Mouse (Mus musculus) Patski (cell line): ENCODE measurements at regions not wholly inside any gene's neighbourhood (a gene's known extent, or its start where the extent isn't known, plus 50 kb on each side); places are given as distances from the start of the nearest gene placed in this dataset.

ENCODE experiments used
- ATAC-seq: fragments of 100-300 bp; one replicate; pipeline ENCODE4 v1.8.0; 2021
- CTCF ChIA-PET: fragments of 350-600 bp; sonication (Branson Sonifier 250); formaldehyde crosslinking; loops from one replicate; lab custom pipeline; 2022; ENCODE audit warnings: inconsistent platforms; lab: Charles Lee
- POLR2A ChIA-PET: fragments of 350-600 bp; sonication (Branson Sonifier 250); formaldehyde crosslinking; loops from one replicate; lab custom pipeline; 2022; ENCODE audit warnings: antibody characterized with exemption, inconsistent platforms; lab: Charles Lee
- DNase-seq: peaks from one replicate; pipeline ENCODE4 v3.0.0-alpha.2; 2011; ENCODE audit warnings: low read depth, low spot score
- H3K27me3 ChIP-seq: fragments of 371-371 bp; one replicate; pipeline ENCODE4 v1.5.1; 2021
- CTCF ChIP-seq: fragments of 100-300 bp; IDR thresholded peaks from one replicate; pipeline ENCODE4 v1.5.1; 2021
- in situ Hi-C: fragments of 300-500 bp; cut with MboI; formaldehyde crosslinking; loops from 3 replicates; pipeline ENCODE4 v1.11.1; 2018; ENCODE audit warnings: low pct_unique_long_range_greater_than_20kb, mixed read lengths

- CTCF ChIA-PET, result no interaction called here
- POLR2A ChIA-PET, result no interaction called here
- in situ Hi-C loops, result loop anchor here (5.0 to 10.0 kb wide), 2 partner anchors 79 to 442 kb away; no protein-coding TSS in a partner anchor
- no peaks in the 10 kb centered on the region for H3K27me3 ChIP-seq
- TF ChIP-seq CTCF, result no peak
- no peak for ATAC-seq
- no peak for DNase-seq
These were observed 187.3 kb upstream of the Runx1 start for GRCm38 (mm10) chr16:93013256-93013655.

- in situ Hi-C loops, result loop anchor here (5.0 to 10.0 kb wide), 2 partner anchors 81 to 443 kb away; no protein-coding TSS in a partner anchor
- DNase-seq, result no peak
- no peak for ATAC-seq
- TF ChIP-seq CTCF, result no peak
- no peaks in the 10 kb centered on the region for H3K27me3 ChIP-seq
- ChIA-PET POLR2A (no interaction called here), CTCF (interaction anchor here (1.1 kb wide), 1 partner anchor 54 kb away, joined by 3 read pairs; no protein-coding TSS in a partner anchor)
These were observed 185.5 kb upstream of the Runx1 start for GRCm38 (mm10) chr16:93011474-93011873.

DNA sequence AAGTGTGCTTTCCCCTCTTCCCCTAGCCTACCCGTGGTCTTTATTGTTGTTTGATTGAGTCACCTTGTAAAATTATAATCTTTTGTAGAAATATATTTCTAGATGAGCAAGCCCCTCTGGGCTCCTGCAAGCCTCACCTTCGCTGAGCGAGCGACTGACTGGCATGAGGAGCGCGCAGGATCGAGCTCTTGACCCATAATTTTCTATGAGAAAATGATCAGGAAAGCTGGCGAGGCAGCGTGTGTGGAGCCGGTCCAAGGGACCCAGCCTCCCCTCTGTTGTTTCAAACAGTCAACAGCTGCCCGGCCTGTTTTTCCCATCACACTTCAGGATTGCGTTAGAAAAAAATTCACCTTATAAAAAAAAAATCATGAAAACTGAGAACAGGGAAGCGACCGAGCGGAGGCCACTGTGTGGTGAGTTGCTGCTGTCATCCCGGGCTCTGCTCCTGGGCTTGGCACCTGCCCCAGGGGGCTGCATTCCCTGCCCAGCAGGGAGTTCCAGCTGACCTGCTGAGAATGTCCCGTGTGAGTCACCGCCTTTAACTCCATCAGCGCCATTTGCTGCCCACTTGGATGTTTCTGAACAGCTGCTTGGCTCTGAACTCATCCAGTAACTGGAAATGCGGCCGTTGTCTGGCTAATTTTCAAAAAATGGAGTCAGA lies 180.5 kb upstream of the Runx1 start:
- ATAC-seq, result peak; percentile 86
- CTCF ChIA-PET, result interaction anchor here (0.6 to 0.9 kb wide), 2 partner anchors 102 to 249 kb away, joined by 3 read pairs; no protein-coding TSS in a partner anchor

DNA sequence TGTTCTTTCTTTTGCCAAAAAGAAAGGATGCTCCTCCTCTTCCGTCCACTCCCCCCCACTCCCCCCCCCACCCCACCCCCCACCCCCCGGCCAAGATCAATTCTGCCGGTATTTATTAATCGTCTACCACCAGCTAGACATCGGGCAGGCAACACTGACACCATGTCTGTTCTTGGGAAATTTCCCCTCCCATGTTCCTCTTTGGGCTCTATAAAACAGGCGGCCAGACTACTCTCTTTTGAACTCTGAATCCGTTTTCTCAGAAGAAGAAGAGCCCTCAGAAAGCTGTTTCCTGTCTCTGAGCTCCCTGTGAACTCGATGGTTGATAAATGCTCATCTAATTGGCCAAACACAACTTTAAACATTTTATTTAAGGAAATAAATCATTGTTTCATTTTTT lies 179.5 kb upstream of the Runx1 start:
- CTCF ChIA-PET, result no interaction called here
- no peaks in the 10 kb centered on the region for H3K27me3 ChIP-seq
- POLR2A ChIA-PET, result interaction anchor here (0.6 kb wide), 1 partner anchor 301 kb away, joined by 8 read pairs; no protein-coding TSS in a partner anchor
- ATAC-seq, result no peak
- no peak for TF ChIP-seq CTCF
- DNase-seq, result no peak
- in situ Hi-C loops, result loop anchor here (5.0 kb wide), 3 partner anchors 287 to 453 kb away; no protein-coding TSS in a partner anchor

More for the DNA sequence above, 180.5 kb upstream of the Runx1 start:
- H3K27me3 ChIP-seq, result no peaks in the 10 kb centered on the region
- no peak for TF ChIP-seq CTCF
- in situ Hi-C loops, result loop anchor here (5.0 kb wide), 3 partner anchors 286 to 454 kb away; no protein-coding TSS in a partner anchor
- DNase-seq, result peak; percentile 98
- POLR2A ChIA-PET, result interaction anchor here (1.0 kb wide), 1 partner anchor 311 kb away, joined by 3 read pairs; no protein-coding TSS in a partner anchor

DNA sequence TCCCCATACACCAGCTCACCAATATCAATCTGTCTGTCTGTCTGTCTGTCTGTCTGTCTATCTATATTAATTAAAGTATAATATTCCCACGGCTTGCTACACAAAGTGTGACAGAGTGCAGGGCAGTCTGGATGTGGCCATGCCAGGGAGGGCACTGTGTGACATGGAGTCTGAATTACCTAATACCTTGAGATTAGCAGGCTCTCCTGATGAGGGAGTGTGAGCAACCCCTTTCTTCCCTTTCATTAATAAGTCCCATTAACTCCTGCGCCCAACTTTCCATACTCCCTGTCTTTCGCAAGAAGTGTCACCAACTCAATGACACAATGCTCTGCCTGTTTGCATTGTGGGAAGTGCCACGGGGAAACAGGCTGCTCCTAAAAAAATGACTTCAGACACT lies 177.9 kb upstream of the Runx1 start:
- no peaks in the 10 kb centered on the region for H3K27me3 ChIP-seq
- POLR2A ChIA-PET, result no interaction called here
- DNase-seq, result no peak
- CTCF ChIA-PET, result interaction anchor here (1.3 kb wide), 1 partner anchor 483 kb away, joined by 3 read pairs; no protein-coding TSS in a partner anchor
- in situ Hi-C loops, result no loop called here
- no peak for TF ChIP-seq CTCF
- ATAC-seq, result no peak

DNA sequence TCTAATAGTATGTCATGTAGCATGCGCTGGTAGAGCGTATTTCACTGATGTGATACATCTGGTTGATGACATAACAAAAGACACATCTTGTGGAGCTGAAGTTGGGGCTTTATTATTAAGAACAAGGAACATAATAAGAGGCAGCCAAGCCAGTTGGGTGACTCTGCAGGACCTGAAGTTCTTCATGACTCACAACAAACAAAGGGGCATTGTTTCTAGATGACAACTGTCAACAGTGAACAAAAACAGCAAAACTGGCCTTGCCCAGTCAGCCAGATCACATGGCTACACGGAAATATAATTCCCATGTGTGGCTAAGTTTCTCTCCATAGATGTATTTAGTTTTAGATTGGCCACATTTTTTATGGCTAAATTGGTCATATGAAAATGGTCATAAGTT lies 172.7 kb upstream of the Runx1 start:
- TF ChIP-seq CTCF, result no peak
- POLR2A ChIA-PET, result interaction anchor here (0.6 kb wide), 1 partner anchor 267 kb away, joined by 3 read pairs; no protein-coding TSS in a partner anchor

GRCm38 (mm10) chr16:92997636-92998035 lies 171.7 kb upstream of the Runx1 start:
- no peak for ATAC-seq
- no peaks in the 10 kb centered on the region for H3K27me3 ChIP-seq
- ChIA-PET CTCF (interaction anchor here (1.7 kb wide), 1 partner anchor 10 kb away, joined by 5 read pairs; no protein-coding TSS in a partner anchor), POLR2A (no interaction called here)
- in situ Hi-C loops, result loop anchor here (5.0 kb wide), 1 partner anchor 90 kb away; no protein-coding TSS in a partner anchor
- no peak for TF ChIP-seq CTCF
- DNase-seq, result no peak

More for the DNA sequence above, 172.7 kb upstream of the Runx1 start:
- H3K27me3 ChIP-seq, result no peaks in the 10 kb centered on the region
- in situ Hi-C loops, result loop anchor here (5.0 kb wide), 1 partner anchor 91 kb away; no protein-coding TSS in a partner anchor
- no peak for ATAC-seq
- CTCF ChIA-PET, result no interaction called here
- DNase-seq, result no peak

- CTCF ChIA-PET, result no interaction called here
- no peak for TF ChIP-seq CTCF
- POLR2A ChIA-PET, result no interaction called here
- ATAC-seq (no peak), DNase-seq (no peak)
- no peaks in the 10 kb centered on the region for H3K27me3 ChIP-seq
- in situ Hi-C loops, result loop anchor here (5.0 kb wide), 1 partner anchor 89 kb away; no protein-coding TSS in a partner anchor
These were observed 170.0 kb upstream of the Runx1 start for GRCm38 (mm10) chr16:92995993-92996350.

- CTCF ChIA-PET, result no interaction called here
- no peak for ATAC-seq
These were observed 169.4 kb upstream of the Runx1 start for GRCm38 (mm10) chr16:92995132-92995992.

GRCm38 (mm10) chr16:92992876-92993275 lies 166.9 kb upstream of the Runx1 start:
- no peak for ATAC-seq
- POLR2A ChIA-PET, result no interaction called here
- no peak for TF ChIP-seq CTCF
- in situ Hi-C loops, result no loop called here
- no peak for DNase-seq
- CTCF ChIA-PET, result no interaction called here
- no peaks in the 10 kb centered on the region for H3K27me3 ChIP-seq

More at GRCm38 (mm10) chr16:92995132-92995992, 169.4 kb upstream of the Runx1 start:
- DNase-seq, result no peak
- POLR2A ChIA-PET, result no interaction called here
- no peaks in the 10 kb centered on the region for H3K27me3 ChIP-seq
- in situ Hi-C loops, result loop anchor here (5.0 kb wide), 1 partner anchor 88 kb away; no protein-coding TSS in a partner anchor
- no peak for TF ChIP-seq CTCF
